Mouse (Mus musculus) gastrocnemius, postnatal 14 days (tissue): ENCODE data around the gene Ppp1r3d. TPM values are rescaled to one million over a fixed set of nuclear protein-coding genes. Genes with fewer than 3 reads are reported as not detected.
A peak's percentile ranks its signal among the peaks of the same experiment; 100 is the strongest.

Source experiments
- DNase-seq: peaks from one replicate; pipeline ENCODE4 v3.0.0; 2021; ENCODE audit warnings: mixed read lengths
- intact Hi-C: fragments of 180-260 bp; cut with DNase I; formaldehyde crosslinking; loops from one replicate; pipeline ENCODE4 v1.15.1; 2025; ENCODE audit warnings: low total_unique reads
- long read RNA-seq, 2 experiments: library from polyadenylated mRNA; stranded (forward); transcript quantifications; one replicate each; pipeline ENCODE4 v2.0.0; 2021
- total RNA-seq, 2 experiments: library from RNA; stranded (reverse); gene quantifications; 2 replicates each; pipeline ENCODE4 v1.2.3; 2021

Ppp1r3d gene
- 1 to 10 TPM; 4.7 to 5.7 TPM for total RNA-seq
- long read RNA-seq, experiment 1, partial matches to known transcripts, result 0 of 4 reads
- long read RNA-seq, experiment 1, other reads (novel, unspliced or antisense), result 1 of 4 reads
- long read RNA-seq, experiment 2, transcript Ppp1r3d-201 (1 exons, 3,267 nt), result major isoform, 6 of 6 reads
- long read RNA-seq, experiment 2, partial matches to known transcripts, result 0 of 6 reads
- long read RNA-seq, experiment 2, other reads (novel, unspliced or antisense), result 0 of 6 reads

DNA sequence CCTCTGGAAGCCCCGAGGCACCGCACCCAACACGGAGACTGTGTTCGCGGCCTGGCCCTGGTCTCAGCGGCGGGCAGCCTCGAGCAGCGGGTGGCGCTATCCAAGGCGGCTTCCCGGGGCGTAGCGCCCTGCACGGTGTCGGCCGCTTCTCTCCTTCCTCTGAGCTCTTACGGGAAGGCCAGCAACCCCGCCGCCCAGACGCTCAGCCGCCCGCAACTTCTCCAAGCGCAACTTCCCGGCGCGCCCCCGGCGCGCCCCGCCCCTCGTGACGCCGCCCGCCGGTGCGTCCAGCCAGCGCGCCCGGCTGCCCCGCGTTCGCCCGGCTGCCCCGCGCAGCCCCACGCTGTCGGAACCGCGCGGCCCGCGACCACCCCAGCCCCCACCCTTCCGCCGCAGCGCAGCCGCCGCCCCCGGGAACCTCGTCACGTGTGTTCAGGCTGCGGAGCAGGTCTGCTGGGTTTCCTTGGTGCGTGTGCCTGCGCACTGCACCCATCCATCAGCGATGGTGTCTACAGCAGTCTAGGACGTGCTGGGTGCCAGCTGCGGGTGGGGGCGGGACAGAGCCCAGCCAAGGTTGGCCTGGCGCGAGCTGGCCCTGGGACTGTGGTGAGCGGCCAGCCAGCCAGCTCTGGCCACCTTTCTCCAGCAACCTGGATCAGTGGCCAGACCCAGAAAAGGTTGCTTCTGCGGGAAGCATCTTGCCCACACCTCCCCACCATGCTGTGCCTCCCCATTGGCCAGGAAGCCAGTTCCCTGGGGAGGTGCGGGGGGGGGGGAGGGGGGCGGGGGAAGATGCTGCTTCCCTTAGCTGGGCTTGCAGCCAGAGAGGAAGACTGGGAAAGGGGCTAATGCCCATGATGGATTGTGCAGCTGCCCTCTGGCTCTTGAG, at the start of gene Ppp1r3d, which contains the start of gene Fam217b:
Gene Ppp1r3d, minus strand, starts transcription at position 212 of the 889 bp plus-strand sequence.
Gene Fam217b, plus strand, starts transcription at position 264 of the 889 bp plus-strand sequence.
- DNase-seq, result peak; percentile 72
- intact Hi-C loops, result no loop called here

DNA sequence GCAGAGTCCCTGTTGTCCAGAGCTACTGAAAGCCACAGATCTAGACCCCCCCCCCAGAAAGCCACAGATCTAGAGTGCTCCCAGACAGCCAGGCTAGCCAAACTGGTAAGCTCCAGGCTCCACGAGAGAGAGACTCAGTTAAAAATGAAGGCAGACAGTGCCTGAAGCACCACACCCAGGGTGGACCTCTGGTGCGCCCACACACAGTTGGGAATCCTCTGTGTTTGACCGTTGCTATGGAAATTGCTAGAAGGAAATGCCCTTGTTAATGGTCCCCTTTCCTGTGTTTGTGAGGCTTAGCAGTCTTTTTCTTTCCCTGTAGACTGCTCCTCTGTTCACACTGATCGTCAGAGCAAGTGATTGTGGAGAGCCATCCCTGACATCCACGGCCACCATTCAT, 46.1 kb upstream of the Ppp1r3d start:
- intact Hi-C loops, result no loop called here
- no peak for DNase-seq

GRCm38 (mm10) chr2:178457414-178457813, 43.1 kb upstream of the Ppp1r3d start:
- intact Hi-C loops, result no loop called here
- DNase-seq, result no peak

GRCm38 (mm10) chr2:178454664-178455516, 40.6 kb upstream of the Ppp1r3d start:
- intact Hi-C loops, result no loop called here
- DNase-seq, result no peak

DNA sequence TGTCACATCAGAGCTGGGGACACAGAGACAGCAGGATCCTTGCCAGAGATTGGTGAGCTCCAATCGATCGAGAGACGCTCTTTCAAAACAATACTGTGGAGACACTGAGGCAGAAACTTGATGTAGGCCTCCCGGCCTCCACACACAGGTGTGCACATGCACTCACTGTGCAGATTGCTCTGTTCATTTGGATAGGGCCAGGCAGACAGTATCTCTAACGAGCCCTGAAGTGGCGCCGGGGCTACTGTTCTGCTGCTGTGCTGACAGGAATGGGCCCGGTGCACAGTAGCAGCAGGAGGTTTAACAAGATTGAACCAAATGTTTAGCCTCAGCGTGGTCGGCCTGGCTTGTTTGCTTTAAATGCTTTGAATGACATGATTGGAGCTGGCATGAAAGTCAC, 36.7 kb upstream of the Ppp1r3d start:
- DNase-seq, result no peak
- intact Hi-C loops, result no loop called here

GRCm38 (mm10) chr2:178450236-178450635, 36.0 kb upstream of the Ppp1r3d start:
- no peak for DNase-seq
- intact Hi-C loops, result no loop called here

DNA sequence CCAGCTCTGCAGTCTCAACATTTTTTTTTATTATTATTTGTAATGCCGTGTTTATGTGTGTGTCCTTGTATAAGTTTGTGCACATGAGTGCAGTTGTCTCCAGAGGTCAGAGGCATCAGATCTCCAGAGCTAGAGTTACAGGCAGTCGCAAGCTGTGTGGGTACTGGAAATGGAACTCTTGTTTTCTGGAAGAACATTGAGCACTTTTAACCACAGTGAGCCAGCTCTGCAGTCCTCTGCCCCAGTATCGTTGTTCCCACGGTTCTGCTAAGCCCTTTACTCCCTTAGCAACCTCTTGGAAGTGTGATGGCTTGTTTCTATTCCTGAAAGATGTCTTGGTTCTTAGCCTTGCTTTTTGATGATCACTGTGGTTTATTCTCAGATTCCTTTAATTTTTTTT, 35.1 kb upstream of the Ppp1r3d start:
- intact Hi-C loops, result no loop called here
- DNase-seq, result no peak

DNA sequence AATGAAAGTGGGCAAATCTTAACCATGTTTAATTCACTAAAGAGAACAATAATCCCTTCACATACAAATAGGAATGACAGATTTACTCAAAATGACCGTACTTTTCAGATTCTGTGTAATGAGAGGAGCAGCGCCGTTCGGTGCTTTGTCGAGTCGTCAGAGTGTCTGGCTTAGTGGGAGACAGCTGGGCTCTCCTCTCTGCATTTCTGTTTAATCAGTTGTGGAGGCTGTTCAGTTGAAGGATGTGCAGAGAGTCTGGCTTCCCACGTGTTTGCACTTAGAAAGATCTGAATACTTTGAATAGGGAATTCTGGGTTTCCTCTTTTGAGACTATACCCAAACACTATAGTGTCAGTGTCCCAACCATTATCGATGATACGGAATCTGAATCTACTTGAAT, 23.0 kb upstream of the Ppp1r3d start:
- intact Hi-C loops, result no loop called here
- no peak for DNase-seq

DNA sequence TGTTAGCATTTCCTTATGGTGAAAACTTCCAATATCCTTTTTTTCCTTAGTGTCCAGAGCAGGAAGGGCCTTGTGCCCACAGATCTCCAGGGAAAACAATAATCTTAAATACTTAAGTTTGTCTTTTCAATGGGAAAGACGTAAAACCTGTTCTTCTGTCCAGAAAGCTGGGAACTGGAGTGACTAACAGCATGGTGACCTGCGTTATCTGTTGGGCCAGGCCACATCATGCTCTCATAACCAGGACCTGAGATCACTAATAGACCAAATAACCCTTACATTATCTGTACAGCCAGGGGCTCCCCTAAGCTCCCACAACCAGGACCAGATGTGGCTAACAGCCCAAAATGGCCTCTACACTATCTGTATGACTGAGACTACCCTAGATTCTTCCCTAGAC, 19.6 kb upstream of the Ppp1r3d start:
- intact Hi-C loops, result no loop called here

DNA sequence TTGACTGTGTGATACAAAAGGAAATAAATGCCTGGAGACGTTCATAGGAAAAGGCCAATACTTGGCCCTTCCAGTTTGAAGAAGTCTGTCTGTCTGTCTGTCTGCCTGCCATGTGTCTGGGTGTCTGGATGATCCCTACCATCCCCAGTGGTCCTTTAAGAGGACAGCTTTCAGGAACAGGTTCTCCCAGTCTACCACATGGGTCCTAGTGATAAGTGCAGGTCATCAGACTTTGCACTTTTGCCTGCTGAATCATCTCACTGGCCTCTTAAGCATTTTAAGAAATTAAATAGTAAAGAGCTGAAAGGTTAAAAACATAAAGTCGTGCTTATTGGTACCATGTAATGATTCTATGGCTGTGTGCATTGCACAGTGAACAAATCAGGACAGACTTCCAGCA, 19.2 kb upstream of the Ppp1r3d start:
- no peak for DNase-seq
- intact Hi-C loops, result no loop called here

More for the DNA sequence above, 19.6 kb upstream of the Ppp1r3d start:
- no peak for DNase-seq

GRCm38 (mm10) chr2:178430231-178430630, 16.0 kb upstream of the Ppp1r3d start, which contains the start of gene Cdh26:
Gene Cdh26, plus strand, starts transcription at chr2:178430531.
- DNase-seq, result no peak
- intact Hi-C loops, result no loop called here

GRCm38 (mm10) chr2:178429426-178429825, 15.2 kb upstream of the Ppp1r3d start:
- DNase-seq, result no peak
- intact Hi-C loops, result loop anchor here (5.0 kb wide), 1 partner anchor 63 kb away; no protein-coding TSS in a partner anchor

DNA sequence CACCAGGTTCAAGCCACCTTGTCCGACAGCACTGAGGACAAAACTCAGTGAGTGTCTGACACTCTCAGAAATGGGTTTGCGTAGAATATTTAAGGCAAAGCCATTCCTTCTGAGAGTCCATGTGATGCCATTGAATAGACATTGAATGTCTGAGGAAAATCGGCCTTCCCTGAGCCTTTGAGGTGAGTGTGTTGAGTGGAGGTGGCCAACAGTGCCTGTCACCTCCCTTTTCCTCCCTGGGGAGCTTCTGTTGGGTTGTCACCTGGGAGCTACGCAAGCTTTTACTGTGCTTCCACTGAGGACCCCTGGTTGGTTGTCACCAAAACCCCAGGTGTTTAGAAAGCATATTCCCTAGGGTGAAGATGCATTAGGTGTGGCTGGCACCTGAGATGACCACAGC, 14.4 kb upstream of the Ppp1r3d start:
- no peak for DNase-seq
- intact Hi-C loops, result loop anchor here (5.0 kb wide), 1 partner anchor 64 kb away; no protein-coding TSS in a partner anchor

- no peak for DNase-seq
- intact Hi-C loops, result loop anchor here (5.0 kb wide), 1 partner anchor 64 kb away; no protein-coding TSS in a partner anchor
Observed at GRCm38 (mm10) chr2:178428183-178428582, 13.9 kb upstream of the Ppp1r3d start.

- intact Hi-C loops, result loop anchor here (5.0 kb wide), 1 partner anchor 65 kb away; no protein-coding TSS in a partner anchor
Observed at GRCm38 (mm10) chr2:178427181-178427580, 12.9 kb upstream of the Ppp1r3d start.

DNA sequence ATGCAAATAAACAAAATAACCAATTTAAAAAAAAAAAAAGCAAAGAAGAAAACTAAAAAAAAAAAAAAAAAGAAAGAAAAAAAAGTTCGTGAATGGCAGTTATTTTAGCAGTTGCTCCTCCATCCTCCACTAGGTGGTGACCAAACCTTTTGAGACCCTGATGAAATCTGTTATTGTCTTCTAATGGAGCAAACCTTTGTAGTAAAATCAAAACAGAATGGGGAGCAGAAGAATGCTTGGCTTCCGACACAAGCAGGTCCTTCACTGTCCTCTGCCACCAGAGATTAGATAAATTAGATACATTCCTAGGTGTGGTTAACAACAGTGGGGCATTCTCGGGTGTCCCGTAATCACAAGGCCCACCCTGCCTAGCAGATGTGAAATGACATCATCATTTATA, 12.0 kb upstream of the Ppp1r3d start:
- no peak for DNase-seq
- intact Hi-C loops, result loop anchor here (5.0 kb wide), 1 partner anchor 66 kb away; no protein-coding TSS in a partner anchor

More at GRCm38 (mm10) chr2:178427181-178427580, 12.9 kb upstream of the Ppp1r3d start:
- no peak for DNase-seq

DNA sequence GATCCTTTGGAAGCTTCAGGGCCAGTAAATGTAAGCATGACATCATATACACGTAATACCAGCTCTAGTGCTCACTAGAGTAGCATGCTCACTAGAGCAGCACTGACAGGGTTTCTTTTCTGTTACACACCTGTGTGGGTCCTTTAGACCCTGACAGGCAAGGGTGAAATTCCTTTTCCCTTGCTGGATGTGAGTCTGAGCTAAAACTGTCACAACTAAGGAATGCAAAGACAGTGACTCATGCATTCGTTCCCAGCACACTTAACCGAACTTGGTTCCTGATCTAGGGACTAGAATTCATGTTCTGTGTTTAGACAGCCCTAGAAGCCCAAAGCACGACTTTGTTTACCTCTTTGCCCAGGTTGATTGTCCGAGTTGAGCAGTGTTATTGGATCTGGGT, 9.0 kb upstream of the Ppp1r3d start:
- intact Hi-C loops, result no loop called here
- no peak for DNase-seq

DNA sequence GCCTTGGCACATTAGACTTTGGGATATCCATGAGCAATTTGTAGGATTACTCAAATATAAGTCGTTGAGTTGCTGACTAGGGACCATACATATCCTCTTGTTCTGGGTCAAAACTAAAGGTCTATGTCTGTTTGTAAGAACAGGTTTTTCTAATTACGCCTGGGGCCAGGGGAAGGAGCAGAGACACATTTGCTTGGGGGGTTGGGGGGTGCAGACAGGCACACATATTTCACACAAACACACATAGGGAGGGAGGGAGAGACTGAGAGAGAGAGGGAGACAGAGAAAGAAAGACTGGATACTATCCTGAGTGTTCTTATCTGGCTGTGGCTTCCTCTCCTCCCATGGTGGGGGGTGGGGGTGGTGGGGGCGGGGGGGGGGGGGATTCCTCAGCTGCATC, 7.9 kb upstream of the Ppp1r3d start:
- DNase-seq, result no peak
- intact Hi-C loops, result no loop called here

DNA sequence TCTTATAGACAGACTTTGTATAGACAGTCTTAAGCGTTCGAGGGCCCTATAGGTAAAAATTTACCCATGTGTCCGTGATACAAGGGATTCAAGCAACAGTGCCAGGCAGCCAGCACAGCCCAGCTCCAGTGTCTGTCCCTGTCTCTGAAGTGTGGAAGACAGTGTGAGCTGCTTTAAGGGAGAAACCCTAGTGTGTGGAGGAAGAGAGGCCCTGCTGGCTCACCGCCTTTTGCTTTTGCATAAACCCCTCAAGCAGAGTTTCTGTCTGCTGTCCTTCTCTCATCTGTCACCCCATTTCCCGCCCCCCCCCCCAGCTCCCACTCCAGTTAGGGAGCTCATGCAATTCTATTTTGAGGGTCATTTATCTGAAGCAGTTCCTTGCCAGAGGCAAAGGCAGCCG, 7.3 kb upstream of the Ppp1r3d start:
- intact Hi-C loops, result no loop called here
- DNase-seq, result no peak
